Mouse (Mus musculus) limb, embryonic 14.5 days (tissue): Measurements from ENCODE around the gene Colgalt2. TPM values are rescaled to one million over a fixed set of nuclear protein-coding genes. Genes with fewer than 3 reads are reported as not detected.

Source experiments
- ATAC-seq: fragments of 200-750 bp; cut with Nextera tagmentation; 2 replicates; pipeline ENCODE4 v1.8.0; 2017; ENCODE audit warnings: low read depth, moderate number of reproducible peaks, moderate TSS enrichment; ENCODE audit not compliant: low FRiP score
- DNase-seq: peaks from one replicate; pipeline ENCODE4 v3.0.0-alpha.2; 2015; ENCODE audit warnings: low spot score
- H3K27ac ChIP-seq: fragments of 300-500 bp; sonication (generic); replicated peaks from 2 replicates; pipeline ENCODE4 v1.5.1; 2014; ENCODE audit warnings: low read depth, mild to moderate bottlenecking, low read length, moderate library complexity, mixed read lengths
- H3K27me3 ChIP-seq: fragments of 300-500 bp; sonication (generic); 2 replicates; pipeline ENCODE4 v1.6.1; 2014; ENCODE audit warnings: low read length, mixed read lengths; ENCODE audit not compliant: control insufficient read depth, insufficient read depth
- H3K36me3 ChIP-seq: fragments of 300-500 bp; sonication (generic); 2 replicates; pipeline ENCODE4 v1.6.1; 2014; ENCODE audit warnings: mild to moderate bottlenecking, low read length, moderate library complexity, mixed read lengths; ENCODE audit not compliant: control insufficient read depth, insufficient read depth
- H3K4me1 ChIP-seq: fragments of 300-500 bp; sonication (generic); 2 replicates; pipeline ENCODE4 v1.6.1; 2014; ENCODE audit warnings: antibody characterized with exemption, low read length, mixed read lengths; ENCODE audit not compliant: control insufficient read depth, insufficient read depth
- H3K4me2 ChIP-seq: fragments of 300-500 bp; sonication (generic); replicated peaks from 2 replicates; pipeline ENCODE4 v1.6.1; 2014; ENCODE audit warnings: low read depth, mild to moderate bottlenecking, low read length, moderate library complexity; ENCODE audit not compliant: severe bottlenecking
- H3K4me3 ChIP-seq: fragments of 300-500 bp; sonication (generic); replicated peaks from 2 replicates; pipeline ENCODE4 v1.5.1; 2014; ENCODE audit warnings: low read length
- H3K9ac ChIP-seq: fragments of 300-500 bp; sonication (generic); 2 replicates; pipeline ENCODE4 v1.6.1; 2014; ENCODE audit warnings: mild to moderate bottlenecking, low read depth, low read length, moderate library complexity; ENCODE audit not compliant: severe bottlenecking
- H3K9me3 ChIP-seq: fragments of 300-500 bp; sonication (generic); 2 replicates; pipeline ENCODE4 v1.6.1; 2016; ENCODE audit warnings: low read length; ENCODE audit not compliant: control insufficient read depth
- POLR2A ChIP-seq: fragments of 200-500 bp; IDR thresholded peaks from 2 replicates; pipeline ENCODE4 v1.8.0; 2012; ENCODE audit warnings: inconsistent platforms, mild to moderate bottlenecking, moderate library complexity, borderline replicate concordance; ENCODE audit not compliant: insufficient read depth, insufficient read length; ENCODE audit errors: extremely low read depth
- WGBS: fragments of 180-500 bp; shearing (Covaris S2); extraction: QIAGEN DNeasy Blood & Tissue Kit; methylation state at CpG from one replicate; pipeline ENCODE4 v1.1.7; 2014; 5-methylcytosine and 5-hydroxymethylcytosine counted together
- polyA plus RNA-seq, 2 experiments: library from polyadenylated mRNA; depleted of rRNA in 1 of 2; stranded (reverse) in 1 of 2; unstranded in 1 of 2; fragments of >200 nt; fragmentation: Nextera tagmentation in 1 of 2; extraction: Ambion mirVana in 1 of 2; gene quantifications; 2 replicates each; pipeline versions ENCODE4 v1.2.1 to v1.2.3; 2012 to 2014

Gene Colgalt2
- polyA plus RNA-seq, 2 experiments, result 8.1 to 16.3 TPM

DNA sequence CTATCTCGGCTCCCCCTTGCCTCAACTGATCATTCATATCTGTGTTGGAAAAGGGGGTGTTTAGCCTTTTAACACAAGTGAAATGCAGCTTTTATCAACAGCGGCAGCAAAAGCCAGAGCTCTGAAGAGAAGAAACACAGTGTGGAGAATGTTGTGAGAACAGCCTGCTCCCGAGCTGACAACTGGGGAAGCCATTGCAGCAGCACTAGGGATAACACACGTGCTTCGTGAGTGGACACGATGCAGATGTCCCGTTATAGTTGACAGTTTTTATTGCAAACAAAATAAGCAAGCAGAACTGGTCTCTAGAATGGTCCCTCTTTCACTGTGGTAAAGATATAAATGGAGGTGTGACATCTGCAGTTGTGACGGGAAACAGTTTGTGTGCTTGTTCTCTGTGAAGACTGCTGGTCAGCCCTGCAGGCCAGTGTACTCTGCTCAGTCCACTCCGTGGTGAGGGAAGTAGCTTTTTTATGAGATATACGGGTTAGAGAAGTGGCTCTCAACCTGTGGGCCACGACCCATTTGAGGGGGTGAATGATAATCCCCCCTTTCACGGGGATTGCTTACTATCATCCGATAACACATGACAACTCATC is 16.8 kb downstream of the Colgalt2 start:
- H3K4me2 ChIP-seq, result no peak overlapping the region
- no peak overlapping the region for H3K9ac ChIP-seq
- no peaks in the 10 kb centered on the region for H3K27me3 ChIP-seq
- ATAC-seq (no peak), DNase-seq (no peak)
- peaks cover 8% of the 10 kb centered on the region; the same call in 1 of the 2 replicates for H3K4me1 ChIP-seq
- H3K27ac ChIP-seq, result no peak overlapping the region
- no peak overlapping the region for H3K4me3 ChIP-seq
- WGBS, result 64% methylated on average over 13 of the region's 13 CpGs
- H3K36me3 ChIP-seq, result no peaks in the 10 kb centered on the region
- H3K9me3 ChIP-seq, result 0 out of 2 replicates have a peak, but pooled peaks cover 5% of the 10 kb centered on the region
- no peak for TF ChIP-seq POLR2A

DNA sequence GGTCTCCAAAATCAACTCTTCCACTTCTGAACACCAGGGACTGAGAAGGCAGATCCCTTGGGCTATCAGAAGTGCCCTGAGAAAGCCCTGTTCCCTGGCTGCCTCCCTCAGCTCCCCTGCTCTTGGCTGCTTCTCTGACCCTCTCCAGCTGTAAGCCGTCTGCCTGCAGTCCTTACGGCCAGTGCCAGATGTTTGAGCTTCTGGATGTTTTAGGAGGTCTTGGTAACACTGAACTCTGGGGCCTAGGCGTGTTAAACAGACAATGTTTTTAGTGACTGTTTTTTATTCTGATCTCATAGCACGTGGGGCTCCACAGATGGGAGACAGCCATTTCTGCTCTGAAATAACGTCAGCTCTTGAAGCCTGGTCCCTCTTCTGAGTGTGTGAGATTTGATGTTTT is 18.0 kb downstream of the Colgalt2 start:
- no peaks in the 10 kb centered on the region for H3K36me3 ChIP-seq
- peaks cover 8% of the 10 kb centered on the region for H3K4me1 ChIP-seq
- H3K4me3 ChIP-seq, result no peak overlapping the region
- TF ChIP-seq POLR2A, result no peak
- no peak overlapping the region for H3K4me2 ChIP-seq
- H3K9ac ChIP-seq, result no peak overlapping the region
- WGBS, result 10% methylated on average over 5 of the region's 5 CpGs
- H3K27me3 ChIP-seq, result no peaks in the 10 kb centered on the region
- no peak overlapping the region for H3K27ac ChIP-seq
- ATAC-seq (no peak), DNase-seq (peak; percentile 31)
- no peaks in the 10 kb centered on the region for H3K9me3 ChIP-seq

DNA sequence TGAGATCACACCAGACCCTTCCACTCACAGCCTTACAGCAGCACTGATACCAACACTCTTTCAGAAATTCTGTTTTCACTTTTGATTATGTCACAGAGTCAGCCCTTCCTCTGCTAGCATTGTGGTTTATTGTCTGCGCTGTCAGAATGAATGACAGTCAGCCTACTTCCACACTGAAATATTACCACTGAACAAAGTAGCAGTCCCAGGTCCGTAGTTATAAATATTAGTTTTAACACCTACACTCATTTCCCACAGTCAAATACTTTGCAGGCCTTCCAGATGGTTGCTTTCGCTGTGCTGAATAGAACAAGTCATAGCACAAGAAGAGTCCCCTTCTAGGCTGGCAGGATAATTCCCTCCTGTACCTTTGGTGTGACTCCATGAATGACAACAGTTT is 22.7 kb downstream of the Colgalt2 start:
- Histone ChIP-seq H3K4me3 (no peak overlapping the region), H3K9me3 (no peaks in the 10 kb centered on the region), H3K27me3 (no peaks in the 10 kb centered on the region), H3K4me1 (peaks cover 13% of the 10 kb centered on the region), H3K9ac (no peak overlapping the region), H3K36me3 (no peaks in the 10 kb centered on the region), H3K4me2 (no peak overlapping the region), H3K27ac (no peak overlapping the region)
- ATAC-seq (no peak), DNase-seq (no peak)
- 55% methylated on average over 3 of the region's 3 CpGs for WGBS
- TF ChIP-seq POLR2A, result no peak

DNA sequence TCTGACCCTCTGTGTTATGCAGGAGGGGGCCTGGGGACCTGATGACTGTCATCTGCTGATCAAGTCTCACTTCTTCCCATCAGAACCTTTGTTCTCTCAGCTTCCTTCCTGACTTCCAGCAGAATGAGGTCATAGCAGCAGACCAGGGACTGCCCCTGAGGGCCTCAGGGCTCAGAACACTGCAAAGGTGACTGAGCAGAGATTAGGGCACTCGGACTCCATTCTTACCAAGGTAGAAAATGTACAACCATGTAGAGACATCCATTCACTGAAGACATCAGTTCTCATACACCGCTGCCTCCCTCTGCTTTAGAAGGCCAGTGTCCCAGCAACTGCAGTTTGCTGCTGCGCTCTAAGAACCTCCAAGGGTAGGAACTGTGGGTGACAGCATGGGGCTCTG is 23.4 kb downstream of the Colgalt2 start:
- ATAC-seq (no peak), DNase-seq (no peak)
- H3K9me3 ChIP-seq, result no peaks in the 10 kb centered on the region
- H3K4me1 ChIP-seq, result peaks cover 7% of the 10 kb centered on the region
- no peak overlapping the region for H3K27ac ChIP-seq
- H3K4me2 ChIP-seq, result no peak overlapping the region
- 83% methylated on average over 3 of the region's 3 CpGs for WGBS
- H3K36me3 ChIP-seq, result no peaks in the 10 kb centered on the region
- no peaks in the 10 kb centered on the region for H3K27me3 ChIP-seq
- H3K9ac ChIP-seq, result no peak overlapping the region
- TF ChIP-seq POLR2A, result no peak
- no peak overlapping the region for H3K4me3 ChIP-seq

DNA sequence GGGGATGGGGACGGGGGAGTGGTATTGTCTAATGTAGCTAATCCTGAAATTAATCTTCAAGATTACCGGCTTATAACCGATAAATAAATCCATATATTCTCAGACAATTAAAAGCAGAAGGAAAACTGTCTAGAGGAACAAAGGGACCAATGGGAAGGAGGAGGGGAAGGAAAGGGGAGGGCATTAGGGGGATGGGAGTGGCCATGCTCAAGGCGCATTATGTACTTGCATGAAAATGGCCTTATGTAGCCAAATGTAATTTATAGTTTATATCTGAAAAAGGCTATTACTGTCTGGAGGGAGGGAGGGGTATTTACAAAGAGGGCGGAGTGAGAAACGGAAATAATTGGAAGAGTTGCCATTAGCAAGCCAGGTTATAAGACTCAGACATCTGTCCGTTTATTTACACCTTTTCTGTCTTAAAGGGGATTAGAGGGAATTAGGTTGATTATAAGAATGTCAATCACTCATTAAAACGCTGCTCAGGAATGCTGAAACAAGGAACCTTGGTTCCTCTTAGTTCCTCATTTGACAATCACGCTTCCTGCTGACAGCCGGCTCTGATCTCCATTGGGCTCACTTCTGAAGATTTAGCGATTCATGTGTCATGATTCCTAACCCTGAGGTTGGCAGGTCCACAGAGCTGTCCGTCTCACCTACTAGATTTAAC is 28.4 kb downstream of the Colgalt2 start:
- H3K27me3 ChIP-seq, result no peaks in the 10 kb centered on the region
- no peak overlapping the region for H3K4me3 ChIP-seq
- 52% methylated on average over 12 of the region's 12 CpGs for whole genome bisulfite sequencing
- ATAC-seq, result no peak
- H3K9ac ChIP-seq, result no peak overlapping the region
- no peak for DNase-seq
- H3K4me2 ChIP-seq, result no peak overlapping the region
- peaks cover 7% of the 10 kb centered on the region for H3K4me1 ChIP-seq
- no peaks in the 10 kb centered on the region for H3K9me3 ChIP-seq
- no peak for TF ChIP-seq POLR2A
- H3K27ac ChIP-seq, result no peak overlapping the region
- no peaks in the 10 kb centered on the region for H3K36me3 ChIP-seq

DNA sequence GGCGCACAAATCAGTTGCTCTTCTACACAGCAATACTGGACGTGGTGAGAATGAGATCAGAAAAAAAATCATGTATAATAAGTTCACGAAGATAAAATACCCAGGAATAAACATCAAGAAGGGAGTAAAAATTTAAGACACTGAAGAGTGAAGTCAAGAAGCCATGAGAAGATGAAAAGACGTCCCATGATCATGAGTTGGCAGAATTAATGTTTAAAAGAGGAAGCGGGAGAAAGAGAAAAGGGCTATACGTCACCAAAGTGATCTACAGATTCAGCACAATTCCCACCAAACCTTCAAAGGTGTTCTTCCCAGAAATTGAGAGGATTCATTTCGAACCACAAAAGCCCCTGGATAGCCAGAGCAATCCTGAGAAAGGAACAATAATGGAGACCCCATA is 30.2 kb downstream of the Colgalt2 start:
- 93% methylated on average over 7 of the region's 7 CpGs for WGBS
- no peak overlapping the region for H3K4me2 ChIP-seq
- no peaks in the 10 kb centered on the region for H3K27me3 ChIP-seq
- no peak overlapping the region for H3K4me3 ChIP-seq
- DNase-seq (no peak), ATAC-seq (no peak)
- no peaks in the 10 kb centered on the region for H3K9me3 ChIP-seq
- H3K4me1 ChIP-seq, result peaks cover 7% of the 10 kb centered on the region
- no peaks in the 10 kb centered on the region for H3K36me3 ChIP-seq
- no peak overlapping the region for H3K27ac ChIP-seq
- H3K9ac ChIP-seq, result no peak overlapping the region
- TF ChIP-seq POLR2A, result no peak
